Mouse (Mus musculus): ENCODE data around the gene Tmem130.

The Tmem130 gene

GRCm38 (mm10) chr5:144717186-144717585, 44.4 kb downstream of the Tmem130 start:
- DNase-seq (ENCODE audit: low read depth, low spot score) = no peak
- H3K36me3 ChIP-seq (ENCODE audit: control insufficient read depth, insufficient read depth, low read length, poor library complexity, severe bottlenecking) = no peaks in the 10 kb centered on the region
- no peaks in the 10 kb centered on the region for H3K27me3 ChIP-seq (ENCODE audit: control insufficient read depth, insufficient read depth, low read length, poor library complexity, severe bottlenecking)

GRCm38 (mm10) chr5:144713371-144713770, 48.2 kb downstream of the Tmem130 start:
- Histone ChIP-seq H3K27me3 (ENCODE audit: control insufficient read depth, insufficient read depth, low read length, poor library complexity, severe bottlenecking) (no peaks in the 10 kb centered on the region), H3K36me3 (ENCODE audit: control insufficient read depth, insufficient read depth, low read length, poor library complexity, severe bottlenecking) (no peaks in the 10 kb centered on the region)
- no peak for DNase-seq (ENCODE audit: low read depth, low spot score)

DNA sequence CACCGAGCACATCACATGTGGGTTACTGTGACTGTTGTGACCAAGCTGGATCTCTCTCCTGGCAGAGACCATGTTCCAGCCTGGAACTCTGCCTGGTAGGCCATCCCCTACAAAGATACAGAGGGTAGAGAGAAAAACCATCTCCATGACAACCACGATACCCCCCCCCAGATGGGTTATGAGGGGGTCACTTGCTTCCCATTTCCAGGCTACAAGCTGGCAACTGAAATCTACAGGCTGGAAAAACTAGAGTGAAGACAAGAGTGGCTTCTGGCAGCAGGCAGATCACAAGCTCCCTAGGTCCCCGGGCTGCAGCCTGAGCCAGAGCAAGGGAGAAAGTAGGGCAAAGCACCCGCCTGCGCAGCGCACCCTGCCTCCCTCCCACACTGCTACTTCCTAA, 54.0 kb downstream of the Tmem130 start:
- Histone ChIP-seq H3K36me3 (ENCODE audit: control insufficient read depth, insufficient read depth, low read length, poor library complexity, severe bottlenecking) (no peaks in the 10 kb centered on the region), H3K27me3 (ENCODE audit: control insufficient read depth, insufficient read depth, low read length, poor library complexity, severe bottlenecking) (no peaks in the 10 kb centered on the region)
- no peak for DNase-seq (ENCODE audit: low read depth, low spot score)

- no peak for DNase-seq (ENCODE audit: low read depth, low spot score)
- Histone ChIP-seq H3K27me3 (ENCODE audit: control insufficient read depth, insufficient read depth, low read length, poor library complexity, severe bottlenecking) (no peaks in the 10 kb centered on the region), H3K36me3 (ENCODE audit: control insufficient read depth, insufficient read depth, low read length, poor library complexity, severe bottlenecking) (no peaks in the 10 kb centered on the region)
Observed at GRCm38 (mm10) chr5:144703464-144704368, 57.9 kb downstream of the Tmem130 start.

DNA sequence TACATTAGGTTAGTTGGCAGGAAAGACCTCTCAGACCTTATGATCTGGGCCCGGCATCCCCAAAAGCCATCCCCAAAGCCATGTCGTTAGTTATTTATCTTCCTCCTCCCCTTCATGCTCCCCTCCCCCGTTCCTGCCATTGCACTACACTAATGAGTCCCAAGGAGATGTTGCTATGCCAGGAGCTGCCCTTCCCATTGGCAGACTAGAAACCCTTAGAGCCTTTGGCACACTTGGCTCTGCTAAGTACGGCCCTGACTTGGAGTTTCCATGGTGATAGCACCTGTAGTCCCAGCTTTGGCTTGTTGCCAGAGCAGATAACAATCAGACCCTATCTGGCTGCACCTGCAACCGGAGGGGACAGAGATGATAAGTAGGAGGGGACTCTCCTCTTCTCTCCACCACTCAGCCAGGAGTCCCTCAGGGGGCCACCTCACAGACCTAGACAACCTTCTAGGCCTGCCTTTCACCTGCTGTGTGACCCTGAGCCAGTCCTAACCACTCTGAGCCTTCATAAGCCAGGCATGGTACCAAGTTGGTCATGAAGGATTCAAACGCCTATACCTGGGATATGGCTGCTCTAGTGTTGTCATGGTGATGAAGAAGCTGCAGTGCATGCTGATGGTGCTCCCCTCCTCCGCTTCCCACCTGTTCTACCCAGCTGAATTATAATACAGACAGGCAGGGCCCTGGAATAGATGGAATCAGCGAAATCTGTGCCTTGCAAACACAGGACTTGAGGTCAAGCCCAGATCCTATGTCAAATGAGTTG, 66.1 kb downstream of the Tmem130 start:
- Histone ChIP-seq H3K27me3 (ENCODE audit: control insufficient read depth, insufficient read depth, low read length, poor library complexity, severe bottlenecking) (no peaks in the 10 kb centered on the region), H3K36me3 (ENCODE audit: control insufficient read depth, insufficient read depth, low read length, poor library complexity, severe bottlenecking) (no peaks in the 10 kb centered on the region)
- no peak for DNase-seq (ENCODE audit: low read depth, low spot score)

DNA sequence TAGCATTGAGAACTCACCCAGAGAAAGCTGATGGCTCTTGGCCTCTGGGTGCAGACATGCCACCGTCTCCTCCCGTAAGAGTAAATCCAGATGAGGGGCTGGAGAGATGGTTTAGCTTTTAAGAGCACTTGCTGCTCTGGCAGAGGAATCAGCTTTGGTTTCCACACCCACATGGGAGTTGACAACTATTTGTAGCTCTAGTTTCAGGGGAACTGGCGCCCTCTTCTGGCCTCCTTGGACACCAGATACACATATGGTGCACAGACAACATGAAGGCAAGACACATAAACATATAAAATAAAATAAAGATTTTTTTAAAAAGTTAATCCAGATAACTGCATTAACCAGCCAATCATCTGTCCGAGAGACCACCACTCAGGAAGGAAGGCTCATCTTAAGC, 67.5 kb downstream of the Tmem130 start:
- Histone ChIP-seq H3K36me3 (ENCODE audit: control insufficient read depth, insufficient read depth, low read length, poor library complexity, severe bottlenecking) (no peaks in the 10 kb centered on the region), H3K27me3 (ENCODE audit: control insufficient read depth, insufficient read depth, low read length, poor library complexity, severe bottlenecking) (no peaks in the 10 kb centered on the region)
- DNase-seq (ENCODE audit: low read depth, low spot score) = peak; percentile 4

DNA sequence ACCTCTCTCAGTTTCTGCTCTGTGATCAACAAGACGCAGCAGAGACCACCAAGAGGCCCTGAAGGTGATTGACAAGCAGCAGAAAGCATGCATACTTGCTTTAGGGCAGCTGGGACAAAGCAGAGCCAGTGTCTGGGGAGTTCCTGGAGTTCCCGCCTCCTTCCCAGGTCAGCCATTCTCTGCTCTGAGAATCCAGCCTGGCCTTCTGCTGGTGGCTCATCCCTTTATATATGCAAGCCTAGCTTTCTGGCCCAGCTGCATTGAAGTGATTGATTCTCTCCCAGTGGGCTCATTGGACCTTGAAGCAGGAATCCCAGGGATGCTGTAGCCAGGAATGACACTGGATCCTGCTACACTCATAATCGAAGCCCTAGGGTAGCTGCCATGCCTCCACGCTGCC, 70.2 kb downstream of the Tmem130 start:
- no peaks in the 10 kb centered on the region for H3K27me3 ChIP-seq (ENCODE audit: control insufficient read depth, insufficient read depth, low read length, poor library complexity, severe bottlenecking)
- DNase-seq (ENCODE audit: low read depth, low spot score) = no peak
- H3K36me3 ChIP-seq (ENCODE audit: control insufficient read depth, insufficient read depth, low read length, poor library complexity, severe bottlenecking) = no peaks in the 10 kb centered on the region

GRCm38 (mm10) chr5:144688371-144688770, 73.2 kb downstream of the Tmem130 start:
- no peak for DNase-seq (ENCODE audit: low read depth, low spot score)
- no peaks in the 10 kb centered on the region for H3K36me3 ChIP-seq (ENCODE audit: control insufficient read depth, insufficient read depth, low read length, poor library complexity, severe bottlenecking)
- H3K27me3 ChIP-seq (ENCODE audit: control insufficient read depth, insufficient read depth, low read length, poor library complexity, severe bottlenecking) = no peaks in the 10 kb centered on the region
